Mouse (Mus musculus): Measurements from ENCODE around the gene Ly6g6c. TPM values are rescaled to one million over a fixed set of nuclear protein-coding genes. Genes with fewer than 3 reads are reported as not detected.

Gene Ly6g6c
- polyA plus RNA-seq, 1 experiment from 2014 or later = not detected

- Histone ChIP-seq H3K9ac (replicated peaks) (peak overlapping the region; percentile 48), H3K9me3 (no peaks in the 10 kb centered on the region), H3K36me3 (peaks cover 12% of the 10 kb centered on the region), H3K27me3 (no peaks in the 10 kb centered on the region), H3K4me1 (peaks cover 44% of the 10 kb centered on the region), H3K27ac (replicated peaks) (peak overlapping the region; percentile 81), H3K4me3 (peak overlapping the region; percentile 43), H3K4me2 (replicated peaks) (peak overlapping the region; percentile 58)
- ATAC-seq (replicated peaks) = no peak
- WGBS = under 1% methylated on average over 27 of the region's 27 CpGs
These were observed 14.9 kb upstream of the Ly6g6c start for GRCm38 (mm10) chr17:35050126-35050750.

GRCm38 (mm10) chr17:35051156-35052086 is 13.8 kb upstream of the Ly6g6c start:
- 2% methylated on average over 21 of the region's 21 CpGs for WGBS
- Histone ChIP-seq H3K36me3 (peaks cover 16% of the 10 kb centered on the region), H3K4me2 (replicated peaks) (peak overlapping the region; percentile 49), H3K27ac (replicated peaks) (peak overlapping the region; percentile 92), H3K9me3 (no peaks in the 10 kb centered on the region), H3K27me3 (no peaks in the 10 kb centered on the region), H3K9ac (replicated peaks) (peak overlapping the region; percentile 60), H3K4me3 (peak overlapping the region; percentile 43), H3K4me1 (peaks cover 36% of the 10 kb centered on the region)
- ATAC-seq (replicated peaks) = peak; percentile 50

- peaks cover 31% of the 10 kb centered on the region for H3K4me1 ChIP-seq
- H3K4me3 ChIP-seq = peak overlapping the region; percentile 43; the same call in 1 of the 2 replicates
- H3K27me3 ChIP-seq = no peaks in the 10 kb centered on the region
- H3K9me3 ChIP-seq = no peaks in the 10 kb centered on the region
- no peak for ATAC-seq (replicated peaks)
- 79% methylated on average over 12 of the region's 12 CpGs for WGBS
- H3K9ac ChIP-seq (replicated peaks) = peak overlapping the region; percentile 60; the same call in 1 of the 2 replicates
- H3K36me3 ChIP-seq = peaks cover 19% of the 10 kb centered on the region
- H3K4me2 ChIP-seq (replicated peaks) = peak overlapping the region; percentile 49
- H3K27ac ChIP-seq (replicated peaks) = peak overlapping the region; percentile 92
These were observed 12.9 kb upstream of the Ly6g6c start for GRCm38 (mm10) chr17:35052271-35052798.

GRCm38 (mm10) chr17:35055691-35056495 is 9.3 kb upstream of the Ly6g6c start:
- Histone ChIP-seq H3K27me3 (no peaks in the 10 kb centered on the region), H3K4me3 (no peak overlapping the region), H3K4me2 (replicated peaks) (no peak overlapping the region), H3K9ac (replicated peaks) (no peak overlapping the region), H3K9me3 (no peaks in the 10 kb centered on the region), H3K36me3 (peaks cover 22% of the 10 kb centered on the region), H3K27ac (replicated peaks) (no peak overlapping the region), H3K4me1 (peaks cover 30% of the 10 kb centered on the region)
- ATAC-seq (replicated peaks) = no peak
- WGBS = 91% methylated on average over 7 of the region's 7 CpGs

- H3K36me3 ChIP-seq = peaks cover 32% of the 10 kb centered on the region
- no peak for ATAC-seq (replicated peaks)
- no peaks in the 10 kb centered on the region for H3K27me3 ChIP-seq
- H3K4me1 ChIP-seq = peaks cover 28% of the 10 kb centered on the region
- no peak overlapping the region for H3K27ac ChIP-seq (replicated peaks)
- H3K4me2 ChIP-seq (replicated peaks) = no peak overlapping the region
- H3K9ac ChIP-seq (replicated peaks) = no peak overlapping the region
- 88% methylated on average over 3 of the region's 3 CpGs for WGBS
- no peak overlapping the region for H3K4me3 ChIP-seq
- H3K9me3 ChIP-seq = no peaks in the 10 kb centered on the region
These were observed 8.1 kb upstream of the Ly6g6c start for GRCm38 (mm10) chr17:35057090-35057489.

GRCm38 (mm10) chr17:35058316-35058715 is 6.9 kb upstream of the Ly6g6c start:
- H3K4me1 ChIP-seq = peaks cover 24% of the 10 kb centered on the region
- H3K9me3 ChIP-seq = no peaks in the 10 kb centered on the region
- H3K27ac ChIP-seq (replicated peaks) = peak overlapping the region; percentile 91; the same call in 1 of the 2 replicates
- ATAC-seq (replicated peaks) = 0 out of 2 replicates have a peak, but pooled peaks have one; percentile 0
- H3K36me3 ChIP-seq = peaks cover 38% of the 10 kb centered on the region
- no peak overlapping the region; the same call in 1 of the 2 replicates for H3K4me3 ChIP-seq
- H3K9ac ChIP-seq (replicated peaks) = no peak overlapping the region
- H3K27me3 ChIP-seq = no peaks in the 10 kb centered on the region
- H3K4me2 ChIP-seq (replicated peaks) = no peak overlapping the region; the same call in 1 of the 2 replicates
- WGBS = 66% methylated on average over 9 of the region's 9 CpGs

GRCm38 (mm10) chr17:35058911-35059892 is 6.0 kb upstream of the Ly6g6c start, which contains the start of gene Ddah2:
TSS of gene Ddah2 (plus strand) at chr17:35059035.
- peak; percentile 89 for ATAC-seq (replicated peaks)
- Histone ChIP-seq H3K4me3 (peak within 1 kb of the TSS; percentile 80), H3K9ac (replicated peaks) (peak within 1 kb of the TSS; percentile 89), H3K36me3 (peaks cover 33% of the 10 kb centered on the region), H3K27ac (replicated peaks) (peak within 1 kb of the TSS; percentile 91), H3K4me2 (replicated peaks) (peak within 1 kb of the TSS; percentile 92), H3K4me1 (peaks cover 24% of the 10 kb centered on the region), H3K9me3 (no peaks in the 10 kb centered on the region), H3K27me3 (peaks cover 8% of the 10 kb centered on the region; the same call in 1 of the 2 replicates)
- under 1% methylated on average over 57 of the region's 57 CpGs for WGBS

GRCm38 (mm10) chr17:35060071-35060470 is 5.1 kb upstream of the Ly6g6c start:
- 16% methylated on average over 14 of the region's 14 CpGs for WGBS
- ATAC-seq (replicated peaks) = peak; percentile 12; the same call in 1 of the 2 replicates
- H3K9ac ChIP-seq (replicated peaks) = peak overlapping the region; percentile 89
- no peak overlapping the region for H3K27ac ChIP-seq (replicated peaks)
- no peaks in the 10 kb centered on the region for H3K9me3 ChIP-seq
- peak overlapping the region; percentile 92 for H3K4me2 ChIP-seq (replicated peaks)
- H3K4me1 ChIP-seq = peaks cover 32% of the 10 kb centered on the region
- peaks cover 13% of the 10 kb centered on the region; the same call in 1 of the 2 replicates for H3K27me3 ChIP-seq
- H3K4me3 ChIP-seq = peak overlapping the region; percentile 80
- peaks cover 30% of the 10 kb centered on the region for H3K36me3 ChIP-seq

GRCm38 (mm10) chr17:35060737-35061297 is 4.4 kb upstream of the Ly6g6c start:
- peaks cover 27% of the 10 kb centered on the region; the same call in 1 of the 2 replicates for H3K36me3 ChIP-seq
- peak overlapping the region; percentile 92 for H3K4me2 ChIP-seq (replicated peaks)
- ATAC-seq (replicated peaks) = no peak
- peak overlapping the region; percentile 80 for H3K4me3 ChIP-seq
- no peak overlapping the region for H3K27ac ChIP-seq (replicated peaks)
- peak overlapping the region; percentile 89 for H3K9ac ChIP-seq (replicated peaks)
- H3K4me1 ChIP-seq = peaks cover 38% of the 10 kb centered on the region
- peaks cover 19% of the 10 kb centered on the region; the same call in 1 of the 2 replicates for H3K27me3 ChIP-seq
- WGBS = 57% methylated on average over 22 of the region's 22 CpGs
- no peaks in the 10 kb centered on the region for H3K9me3 ChIP-seq

- H3K4me3 ChIP-seq = peak overlapping the region; percentile 80; the same call in 1 of the 2 replicates
- H3K36me3 ChIP-seq = peaks cover 26% of the 10 kb centered on the region; the same call in 1 of the 2 replicates
- no peak overlapping the region for H3K9ac ChIP-seq (replicated peaks)
- no peak overlapping the region for H3K4me2 ChIP-seq (replicated peaks)
- no peaks in the 10 kb centered on the region for H3K9me3 ChIP-seq
- H3K27me3 ChIP-seq = peaks cover 19% of the 10 kb centered on the region; the same call in 1 of the 2 replicates
- WGBS = 87% methylated on average over 8 of the region's 8 CpGs
- peaks cover 38% of the 10 kb centered on the region for H3K4me1 ChIP-seq
- no peak overlapping the region for H3K27ac ChIP-seq (replicated peaks)
- ATAC-seq (replicated peaks) = no peak
These were observed 3.9 kb upstream of the Ly6g6c start for GRCm38 (mm10) chr17:35061299-35061698.
